Mouse (Mus musculus) urinary bladder, postnatal 4 days (tissue): ENCODE results near the gene Trpv2.

Experiments used
- DNase-seq, 2 experiments: peaks; one replicate each; pipeline ENCODE4 v3.0.0; 2021 to 2022; ENCODE audit warnings: low spot score in 2 of 2

Gene Trpv2

DNA sequence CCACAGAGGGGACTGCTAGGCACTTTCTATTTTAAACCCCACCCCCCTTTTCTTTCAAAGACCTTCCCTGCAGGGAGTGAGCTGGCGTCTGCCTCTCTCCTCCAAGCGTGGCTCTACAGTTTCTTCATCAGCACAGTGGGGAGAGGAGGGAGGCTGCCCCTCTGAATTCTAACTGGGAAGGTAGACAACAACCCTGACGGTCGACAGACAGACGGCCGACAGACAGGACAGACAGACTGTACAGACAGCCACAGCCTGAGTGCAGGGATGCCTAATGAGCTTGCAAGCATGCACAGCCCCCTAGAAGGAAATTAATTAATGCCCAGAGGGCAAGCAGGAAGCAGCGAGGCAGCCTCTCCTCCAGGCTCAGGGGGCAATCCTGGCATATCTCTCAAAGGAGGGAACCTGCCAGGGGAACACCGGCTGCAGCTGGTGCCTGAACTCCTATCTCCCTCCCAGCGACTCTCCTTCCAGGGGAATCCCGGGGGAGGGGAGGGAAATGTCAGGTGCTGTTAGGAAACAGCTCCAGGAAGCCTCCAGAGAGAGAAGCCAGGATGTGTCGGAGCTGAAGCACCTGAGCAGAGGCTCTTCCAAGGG, 56.0 kb downstream of the Trpv2 start:
- DNase-seq = no peak

DNA sequence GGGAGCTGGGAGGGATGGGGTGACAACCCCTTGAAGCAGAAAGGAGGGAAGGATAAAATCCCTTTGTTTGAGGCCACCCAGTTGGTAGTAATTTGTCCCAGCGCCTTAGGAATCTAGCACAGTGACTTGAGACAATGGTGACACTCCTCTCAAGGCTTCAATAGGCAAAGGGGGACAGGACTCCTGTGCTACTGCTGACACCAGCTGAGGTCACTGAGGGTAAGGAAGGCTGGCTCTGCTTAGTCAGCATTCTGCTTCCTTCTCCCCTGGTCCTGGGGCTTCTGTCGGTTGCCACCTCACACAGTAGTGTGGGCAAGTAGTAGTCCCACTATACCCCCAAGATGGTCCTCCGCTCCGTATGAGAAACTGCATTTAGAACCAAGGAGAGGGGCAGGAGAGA, 56.9 kb downstream of the Trpv2 start:
- no peak for DNase-seq

DNA sequence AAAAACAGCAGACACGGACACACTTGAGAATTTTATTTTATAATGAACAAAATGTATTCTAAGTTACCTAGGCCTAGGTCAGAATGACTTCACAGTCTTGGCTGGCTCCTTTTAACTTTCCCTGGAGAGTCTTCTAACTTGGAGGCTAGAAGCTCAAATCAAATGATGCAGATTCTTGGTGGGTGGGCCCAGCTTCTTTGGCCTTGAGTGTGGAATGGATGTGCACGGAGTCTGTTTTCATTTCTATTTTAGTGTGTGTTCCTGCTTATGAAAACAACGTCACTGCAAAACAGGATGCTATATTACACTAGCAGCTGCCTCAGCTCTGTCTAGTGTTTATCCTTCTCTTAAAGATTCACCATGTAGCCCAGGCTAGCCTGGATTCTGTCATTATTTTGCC, 61.1 kb downstream of the Trpv2 start:
- DNase-seq = peak in 1 of 2 experiments; percentile 50

DNA sequence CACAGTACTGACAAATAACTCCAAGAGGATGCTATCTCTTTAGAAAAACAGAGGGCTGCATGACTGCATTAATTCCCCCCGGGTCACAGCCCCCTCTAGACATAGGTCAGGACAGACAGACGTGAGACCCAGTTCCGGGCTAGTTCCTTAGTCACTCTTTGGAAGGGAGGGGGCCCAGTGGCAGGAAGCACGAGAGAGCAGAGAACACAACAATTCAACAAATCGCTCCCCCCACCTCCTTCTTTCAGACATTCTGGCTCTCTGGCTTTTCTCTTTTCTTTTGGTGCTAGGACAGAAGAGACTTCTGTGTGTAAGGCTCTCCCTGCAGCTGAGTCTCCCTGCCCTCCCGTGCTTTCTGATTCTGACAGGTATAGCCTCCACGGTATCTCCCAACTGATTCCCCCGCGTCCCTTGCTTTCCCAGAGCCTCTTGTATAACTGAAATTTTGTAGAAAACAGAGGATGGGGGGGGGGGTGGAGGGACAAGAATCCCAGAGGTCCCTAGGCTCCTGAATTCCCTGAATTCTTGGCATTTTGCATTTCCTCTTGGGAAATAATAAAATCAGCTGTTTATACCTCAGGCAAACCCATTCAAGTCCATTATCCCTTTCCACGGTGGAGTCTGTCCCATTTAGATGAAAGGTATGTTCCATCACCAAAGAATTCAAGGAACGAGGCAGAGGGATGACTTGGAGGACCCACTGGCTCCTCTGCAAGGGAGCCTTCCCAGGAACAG, 62.0 kb downstream of the Trpv2 start:
- no peak for DNase-seq

DNA sequence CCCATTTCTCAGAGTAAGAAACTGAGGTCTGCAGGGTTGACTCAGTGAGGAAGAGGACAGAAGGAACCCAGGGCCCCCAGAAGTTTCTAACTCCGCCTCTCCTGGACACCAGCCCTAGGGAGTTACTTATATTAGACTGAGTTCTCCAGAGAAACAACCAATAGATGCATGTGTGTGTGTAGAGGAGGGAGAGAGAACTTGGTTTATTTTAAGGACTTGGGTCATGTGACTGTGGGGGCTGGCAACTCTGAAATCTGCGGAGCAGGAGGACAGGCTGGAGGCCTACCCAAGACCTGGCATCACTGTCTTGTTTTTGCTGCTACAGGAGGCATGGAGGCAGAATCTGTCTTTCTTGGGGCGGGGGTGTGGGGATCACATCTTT, 62.5 kb downstream of the Trpv2 start:
- DNase-seq = no peak

DNA sequence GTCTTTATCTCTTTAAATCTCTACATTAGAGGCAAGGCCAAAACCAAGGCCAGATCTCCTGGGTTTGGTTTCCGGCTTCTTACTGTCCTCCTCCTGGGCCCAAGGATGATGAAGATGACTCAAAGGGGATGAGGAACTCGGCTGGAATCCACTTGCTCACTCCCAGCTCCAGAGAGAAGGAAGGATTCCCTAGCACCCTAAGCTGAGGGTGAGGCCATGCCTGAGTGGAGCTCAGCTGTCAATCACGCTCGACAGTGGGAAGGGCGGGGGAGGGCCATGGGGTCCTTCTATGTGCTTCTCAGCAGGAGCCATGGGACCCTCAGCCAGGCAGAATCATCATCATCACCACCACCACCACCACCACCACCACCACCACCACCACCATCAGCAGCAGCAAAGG, 63.1 kb downstream of the Trpv2 start:
- no peak for DNase-seq

DNA sequence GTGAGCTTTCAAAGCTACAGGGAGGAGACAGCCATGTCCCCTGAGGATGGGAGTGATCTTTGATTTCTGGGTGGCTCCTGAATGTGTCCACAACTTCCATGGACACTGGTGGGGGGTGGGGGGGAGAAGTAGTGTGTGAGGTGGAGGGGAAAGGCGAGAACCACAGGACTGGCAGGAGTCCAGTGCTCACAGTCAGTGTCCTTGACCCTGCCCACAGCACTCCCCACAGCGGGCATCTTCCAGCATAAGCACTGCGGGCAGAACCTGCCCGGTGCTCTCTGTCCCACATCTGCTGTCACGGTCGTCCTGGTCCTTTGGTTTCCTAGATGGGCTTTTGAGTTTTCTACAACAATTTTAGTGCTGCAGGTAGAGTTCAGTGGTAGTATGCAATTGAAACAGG, 63.5 kb downstream of the Trpv2 start:
- no peak for DNase-seq

DNA sequence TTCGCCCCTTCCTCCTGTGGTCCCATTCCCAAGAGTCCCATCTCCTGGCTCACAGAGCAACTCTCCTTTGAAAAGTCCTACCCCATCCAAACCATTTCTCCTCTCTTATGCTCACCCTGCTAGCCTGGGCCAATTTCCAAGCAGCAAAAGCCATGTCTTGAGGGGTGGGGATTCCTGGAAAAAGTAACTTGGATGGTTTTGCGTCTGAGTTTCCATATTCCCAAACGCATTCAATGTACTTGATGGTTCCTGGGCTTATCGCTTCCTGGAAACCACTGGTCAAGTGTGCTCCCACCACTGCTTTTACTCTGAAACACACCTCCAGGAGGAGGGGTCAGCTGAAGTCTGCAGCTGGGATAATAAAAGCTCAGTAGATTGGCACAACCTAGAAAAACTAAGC, 64.1 kb downstream of the Trpv2 start:
- DNase-seq = no peak

DNA sequence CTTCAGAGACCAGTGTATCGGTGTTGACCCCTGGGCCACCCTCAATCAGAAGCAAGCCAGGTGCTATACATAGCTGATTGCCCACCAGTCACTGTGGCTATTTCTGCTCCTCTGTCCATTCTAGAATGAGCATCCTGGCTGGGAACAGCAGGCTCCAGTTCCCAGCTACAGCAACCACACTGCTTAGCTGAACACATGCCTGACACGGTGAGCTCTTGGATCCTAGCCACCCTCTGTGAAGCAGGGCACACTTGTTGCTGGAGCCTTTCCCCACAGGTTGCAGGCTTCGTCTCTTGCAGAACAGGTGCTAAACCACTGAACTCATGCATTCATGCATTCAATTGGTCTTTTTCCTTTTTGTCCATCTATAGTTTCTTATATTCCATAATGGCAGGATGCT, 66.1 kb downstream of the Trpv2 start:
- no peak for DNase-seq

DNA sequence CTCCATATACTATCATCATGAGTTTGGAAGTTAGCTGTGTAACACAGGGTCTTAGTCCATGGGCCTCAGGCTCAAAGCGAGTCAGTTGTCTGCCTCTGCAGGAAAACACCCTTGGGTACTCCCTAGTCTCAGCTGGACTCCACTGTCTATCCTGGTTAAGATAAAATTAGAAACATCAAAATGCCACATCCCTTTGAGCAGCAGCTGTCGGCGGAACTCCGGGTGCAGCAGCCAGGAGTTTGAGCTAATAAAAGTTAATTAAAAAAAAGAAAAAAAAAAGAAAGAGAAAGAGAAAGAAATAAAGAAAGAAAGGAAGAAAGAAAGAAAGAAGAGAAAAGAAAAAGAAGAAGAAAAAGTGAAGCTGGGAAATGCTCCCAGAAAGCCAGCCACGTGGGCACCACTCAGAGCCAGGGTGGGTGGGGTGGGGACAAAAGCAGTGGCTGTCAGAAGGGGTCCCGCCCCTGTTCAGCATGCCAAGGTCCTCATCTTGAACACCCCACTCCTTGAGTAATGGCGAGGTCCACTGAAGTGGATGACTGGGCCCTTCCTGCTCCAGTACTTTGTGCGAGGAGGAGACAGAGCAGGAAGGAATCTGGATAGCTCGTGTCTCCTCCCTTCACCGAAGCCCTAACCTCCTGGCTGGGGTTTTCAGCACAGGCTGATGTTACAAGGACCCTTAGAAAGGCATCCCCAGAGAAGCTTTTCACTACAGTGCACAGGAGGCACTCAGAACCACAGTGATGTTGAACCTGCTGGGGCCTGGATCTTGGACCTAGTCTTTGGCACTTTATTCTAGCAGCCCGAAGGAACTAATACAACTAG, 67.9 kb downstream of the Trpv2 start:
- DNase-seq = no peak

DNA sequence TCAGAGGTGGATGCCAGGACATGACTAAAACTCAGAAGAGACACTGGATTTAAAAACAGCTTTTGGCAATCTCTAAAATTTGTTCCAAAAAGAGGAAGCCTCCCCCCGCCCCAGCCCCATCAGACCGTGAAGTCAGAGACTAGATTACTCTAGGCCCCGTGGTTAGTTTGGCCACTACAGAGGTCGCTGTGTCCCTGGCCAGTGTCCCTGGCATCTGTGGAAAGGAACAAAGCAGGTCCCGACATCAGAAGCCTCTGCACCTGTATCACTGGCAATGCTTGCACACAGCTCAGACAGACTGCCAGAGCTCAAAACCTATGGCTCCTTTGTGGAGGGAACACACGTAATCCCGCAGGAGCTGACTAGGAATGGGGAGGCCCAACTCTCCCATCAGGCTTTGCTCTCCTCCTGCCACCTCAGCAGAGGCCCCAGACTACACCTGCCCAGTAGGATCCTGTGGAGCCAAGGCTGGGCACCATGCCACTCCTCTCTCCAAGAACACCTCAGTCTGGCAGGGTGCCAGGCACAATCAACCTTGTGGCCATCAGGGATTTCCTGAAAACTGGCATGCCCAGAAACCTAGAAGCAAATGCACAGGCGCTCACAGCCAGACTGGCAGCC, 68.8 kb downstream of the Trpv2 start:
- DNase-seq = peak in 1 of 2 experiments; percentile 70

DNA sequence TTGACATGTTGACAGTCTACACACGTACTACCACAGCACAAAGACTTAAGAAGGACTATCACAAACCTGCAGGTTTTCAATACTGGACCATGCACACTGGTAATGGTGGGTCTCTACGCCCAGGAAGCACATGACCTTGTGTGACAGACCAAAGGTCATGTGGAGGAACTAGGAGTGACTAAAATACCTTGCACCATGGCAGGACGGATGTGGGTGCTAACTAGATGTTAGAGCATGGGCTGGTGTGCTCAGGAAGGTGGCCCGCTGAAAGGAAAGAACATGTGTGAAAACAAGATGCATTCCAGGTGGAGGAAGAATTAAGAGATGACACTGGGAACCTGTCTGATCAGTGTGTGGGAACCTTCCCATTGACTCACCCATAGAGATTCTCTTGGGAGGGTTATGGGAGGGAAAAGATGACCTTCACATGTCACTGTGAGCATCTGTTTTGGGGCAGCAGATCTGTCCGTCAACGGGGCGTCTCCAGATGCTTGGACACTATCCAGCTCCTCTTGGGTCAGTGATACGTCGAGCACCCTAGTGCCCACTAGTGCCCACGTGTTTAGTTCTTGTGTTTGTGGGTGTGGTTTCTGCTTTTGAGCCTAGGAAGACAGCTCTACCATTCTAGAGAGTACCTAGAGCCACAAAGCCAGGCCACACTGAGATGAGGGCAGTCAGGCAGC, 69.5 kb downstream of the Trpv2 start:
- DNase-seq = no peak

DNA sequence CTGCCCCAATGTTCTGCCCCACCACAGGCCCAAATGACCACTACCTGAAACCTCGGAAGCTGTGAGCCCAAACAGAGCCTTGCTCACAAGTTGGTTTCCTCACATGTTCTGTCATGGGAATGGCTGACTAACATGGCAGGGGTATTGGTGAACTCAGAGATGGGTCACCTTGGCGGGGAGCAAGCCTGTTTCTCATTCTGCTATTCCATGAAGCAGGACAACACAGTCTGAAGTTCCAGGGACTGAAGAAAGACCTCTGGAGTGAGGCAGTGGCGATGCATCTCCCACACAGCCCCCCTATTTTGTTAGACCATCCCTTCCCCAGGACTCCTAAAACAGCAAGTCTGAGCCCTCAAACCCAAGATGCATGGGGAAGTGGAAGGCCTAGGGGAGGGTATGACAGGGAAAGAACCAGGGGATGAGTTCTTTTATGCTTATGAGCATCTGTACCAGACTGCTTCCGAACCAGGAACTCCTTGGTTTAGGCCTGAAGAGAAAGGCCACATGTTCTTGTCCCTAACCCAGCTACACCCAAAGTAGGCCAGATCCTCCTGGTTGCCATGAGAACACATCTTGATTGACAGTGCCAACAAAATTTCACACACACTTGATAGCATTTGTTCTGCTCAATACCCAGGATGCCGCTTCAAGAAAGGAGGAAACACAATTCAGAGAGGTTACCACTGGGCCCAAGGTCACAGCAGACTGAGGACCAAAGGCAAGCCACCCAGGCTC, 70.5 kb downstream of the Trpv2 start:
- no peak for DNase-seq

DNA sequence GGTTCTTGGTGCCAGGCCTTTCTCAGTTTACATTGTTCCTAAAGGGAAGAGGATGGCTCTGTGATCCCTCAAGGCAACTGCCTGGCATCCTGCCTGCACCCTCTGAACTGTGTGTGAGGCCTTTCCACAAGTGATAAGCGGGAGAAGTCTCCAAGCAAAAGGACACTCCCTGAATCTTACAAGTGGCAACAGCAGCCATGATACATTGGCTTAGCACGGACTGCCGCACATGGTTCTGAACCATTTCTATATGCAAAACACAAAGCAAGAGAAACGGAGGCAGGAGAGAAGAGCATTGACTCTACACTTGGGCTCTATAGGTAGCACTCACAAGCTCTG, 71.0 kb downstream of the Trpv2 start:
- no peak for DNase-seq

DNA sequence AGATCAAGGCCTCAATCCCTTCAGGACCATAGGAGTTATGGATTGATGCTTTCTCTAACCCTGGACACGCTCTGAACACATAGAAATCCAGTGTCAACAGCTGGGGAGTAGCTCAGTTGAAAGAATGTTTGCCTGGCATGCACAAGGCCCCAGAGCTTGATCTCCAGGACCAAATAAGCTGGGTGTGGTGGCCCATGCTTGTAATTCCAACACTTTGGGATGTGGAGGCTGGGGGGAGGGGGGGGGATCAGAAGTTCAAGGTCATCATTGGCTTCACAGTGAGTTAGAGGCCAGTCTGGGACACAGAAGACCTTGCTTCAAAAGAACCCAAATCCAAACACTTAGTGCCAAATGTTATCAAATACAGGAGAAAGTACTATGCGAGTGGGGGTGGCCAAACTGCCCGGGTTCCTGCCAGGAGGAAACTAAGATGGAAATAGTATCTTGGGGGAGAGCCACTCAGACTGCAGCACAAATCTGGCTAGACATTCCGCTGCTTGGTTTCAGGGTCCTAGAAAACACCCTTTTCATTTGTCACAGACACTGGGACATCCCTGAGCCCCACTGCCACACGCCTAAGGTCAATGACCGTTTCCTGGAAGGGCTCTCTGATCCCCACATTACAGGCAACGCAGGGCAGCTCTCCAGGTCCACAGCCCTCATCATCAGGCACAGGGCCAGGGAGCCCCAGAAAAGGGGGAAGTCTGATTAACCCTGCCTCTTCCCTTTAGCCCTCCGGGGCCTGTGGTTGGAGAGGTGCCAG, 71.6 kb downstream of the Trpv2 start:
- DNase-seq = peak; percentile 64 to 65

DNA sequence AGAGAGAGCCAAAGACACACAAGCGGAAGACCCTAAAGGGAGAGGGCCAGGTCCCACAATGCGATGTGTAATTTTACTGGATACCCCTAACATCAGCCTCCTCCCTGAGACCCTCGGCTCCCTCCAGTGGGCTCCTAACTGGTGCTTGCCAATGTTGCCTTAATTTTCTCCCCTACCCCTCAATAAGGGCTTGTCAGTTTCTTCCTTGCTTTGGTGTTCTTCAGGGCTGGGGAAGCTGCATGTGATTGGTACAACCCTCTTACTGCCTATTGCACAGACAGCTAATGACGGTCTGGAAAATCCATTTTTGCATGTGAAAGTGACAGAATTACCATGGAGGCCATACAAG, 72.2 kb downstream of the Trpv2 start:
- DNase-seq = no peak

DNA sequence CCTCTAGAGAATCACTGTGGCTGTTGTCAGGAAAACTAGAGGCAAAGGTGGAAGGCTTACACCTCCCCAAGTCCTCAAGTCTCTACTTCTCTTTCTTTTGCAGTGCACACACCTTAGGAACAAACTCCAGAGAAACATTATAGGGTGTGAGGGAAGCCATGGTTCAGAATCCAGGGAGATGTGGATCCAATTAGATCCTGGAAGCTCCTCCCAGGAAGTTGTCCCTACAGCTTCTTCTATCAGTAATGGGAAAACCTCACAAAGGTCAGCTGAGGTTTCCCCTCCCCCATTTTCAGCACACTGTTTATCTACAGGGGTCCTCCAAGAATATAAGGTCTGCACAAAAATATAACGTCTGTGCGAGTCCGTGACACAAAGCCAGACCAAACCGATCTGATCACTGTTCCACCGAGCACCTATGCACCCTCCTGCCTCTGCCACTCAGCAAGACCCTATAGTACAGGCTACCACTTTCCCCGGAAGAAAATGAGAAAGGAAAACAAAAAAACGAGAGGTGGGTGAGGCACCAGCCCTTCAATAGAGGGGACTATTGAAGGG, 72.8 kb downstream of the Trpv2 start:
- no peak for DNase-seq

DNA sequence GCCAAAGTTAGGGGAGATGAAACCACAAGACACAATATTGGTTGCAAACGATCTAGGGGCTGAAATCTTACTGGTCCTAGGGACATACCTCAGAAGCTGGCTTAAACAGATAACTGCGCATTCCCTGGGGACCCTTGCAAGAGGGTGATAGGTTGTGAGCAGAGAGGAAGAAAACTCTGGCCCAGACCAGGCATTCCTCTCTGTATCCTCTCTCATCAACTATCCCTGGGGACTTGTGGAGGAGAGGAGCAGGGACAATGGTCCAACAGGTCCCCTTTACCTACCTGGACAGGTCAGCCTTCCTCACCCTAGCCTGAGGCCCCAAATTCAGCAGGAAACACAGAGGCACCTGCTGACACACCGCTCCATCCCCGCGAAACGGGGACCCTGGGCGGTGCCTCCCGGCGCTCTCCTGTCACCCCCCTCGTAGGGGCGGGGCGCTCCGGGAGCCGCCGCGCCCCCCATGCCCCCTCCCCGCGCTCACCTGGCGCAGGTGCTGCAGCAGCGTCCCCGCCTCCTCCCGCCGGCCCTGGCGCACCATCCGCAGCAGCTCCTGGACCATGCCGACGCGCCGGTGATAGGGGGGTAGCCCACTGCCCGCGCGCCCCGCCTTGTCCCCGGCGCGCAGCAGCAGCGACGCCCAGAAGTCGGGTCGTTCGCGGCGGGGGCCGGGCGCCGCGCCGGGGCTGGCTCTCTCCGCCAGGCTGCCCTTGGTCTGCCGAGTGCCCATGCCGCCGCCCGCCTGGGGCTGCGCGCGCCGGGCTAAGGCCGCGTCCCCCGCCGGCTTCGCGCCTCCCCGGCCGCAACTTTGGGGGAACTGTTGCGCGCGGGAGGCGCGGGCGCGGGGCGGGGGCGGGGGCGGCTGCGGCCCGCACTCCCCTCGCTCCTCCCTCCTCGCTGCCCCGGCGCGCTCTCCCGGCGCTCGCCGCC, 73.6 kb downstream of the Trpv2 start, which contains the start of gene Lrrc75a:
TSS of gene Lrrc75a (minus strand) at position 863 of the 930 bp plus-strand sequence.
- peak in 1 of 2 experiments; percentile 58 for DNase-seq
